Mouse (Mus musculus): ENCODE measurements around the gene Gm28557.
"Not testable (repeated sequence)": the region's sequence is repeated elsewhere in the genome, so short reads cannot be mapped to it uniquely, and the experiment has no call there.

- not testable (repeated sequence) for TF ChIP-seq POLR2A (IDR thresholded peaks at IDR 0.05; ENCODE audit: control insufficient read depth, extremely low read depth, insufficient read depth, low read length, poor library complexity); CTCF (IDR thresholded peaks at IDR 0.05; ENCODE audit: borderline replicate concordance, control insufficient read depth, extremely low read depth, insufficient read depth, low read length, poor library complexity)
These were observed 19.1 kb upstream of the Gm28557 start for GRCm38 (mm10) chr13:67127507-67127906.
